Mouse (Mus musculus): ENCODE measurements at regions not wholly inside any gene's neighbourhood (a gene's known extent, or its start where the extent isn't known, plus 50 kb on each side); places are given as distances from the start of the nearest gene placed in this dataset.

DNA sequence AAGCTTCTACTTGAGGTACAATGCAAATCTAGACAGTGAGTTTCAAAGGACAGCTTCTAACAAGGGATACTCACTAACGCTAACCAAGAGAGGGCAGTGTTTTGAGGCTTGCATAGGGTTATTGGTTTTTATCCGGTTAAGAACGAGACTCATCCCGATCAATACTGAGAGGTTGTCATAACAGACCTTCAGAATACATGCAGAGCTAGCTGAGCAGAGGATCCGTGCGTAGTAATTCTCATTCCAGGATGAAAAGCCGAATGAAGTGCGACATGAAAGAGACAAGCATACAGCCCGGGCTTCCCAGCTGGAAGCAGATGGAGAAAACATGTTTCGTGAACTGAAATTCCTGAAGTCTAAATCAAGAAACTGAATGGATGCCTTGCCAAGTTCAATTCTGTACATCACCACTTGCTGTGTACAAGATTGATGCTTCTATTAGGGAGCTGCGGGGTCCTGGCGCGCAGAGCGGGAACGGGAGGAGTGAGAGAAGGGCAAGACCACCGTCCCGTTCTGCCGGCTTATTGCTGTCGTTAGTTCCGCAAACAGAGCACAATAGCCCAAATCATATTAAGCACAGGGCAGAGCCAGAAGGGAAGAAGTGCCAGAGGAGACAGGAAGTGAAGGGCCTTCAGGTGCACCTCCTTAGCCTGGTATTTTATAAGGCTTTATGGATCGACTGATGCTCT is 65.4 kb upstream of the Tes start:
- Histone ChIP-seq H3K9me3 (ENCODE audit: control insufficient read depth, low read length) (no peaks in the 10 kb centered on the region), H3K4me2 (ENCODE audit: low read depth, low read length, severe bottlenecking) (no peak overlapping the region), H3K4me3 (ENCODE audit: low read depth, low read length) (no peak overlapping the region), H3K27me3 (ENCODE audit: control insufficient read depth, insufficient read depth, low read length) (no peaks in the 10 kb centered on the region), H3K36me3 (ENCODE audit: control insufficient read depth, insufficient read depth, low read length) (no peaks in the 10 kb centered on the region), H3K4me1 (replicated peaks; ENCODE audit: control insufficient read depth, insufficient read depth, low read length) (peaks cover 5% of the 10 kb centered on the region; the same call in 1 of the 2 replicates), H3K27ac (ENCODE audit: low read depth, low read length) (no peak overlapping the region), H3K9ac (ENCODE audit: low read length) (no peak overlapping the region)
- 76% methylated on average over 21 of the region's 21 CpGs for WGBS
- no peak for DNase-seq (ENCODE audit: low spot score)
- ATAC-seq (replicated peaks; ENCODE audit: low FRiP score): no peak

DNA sequence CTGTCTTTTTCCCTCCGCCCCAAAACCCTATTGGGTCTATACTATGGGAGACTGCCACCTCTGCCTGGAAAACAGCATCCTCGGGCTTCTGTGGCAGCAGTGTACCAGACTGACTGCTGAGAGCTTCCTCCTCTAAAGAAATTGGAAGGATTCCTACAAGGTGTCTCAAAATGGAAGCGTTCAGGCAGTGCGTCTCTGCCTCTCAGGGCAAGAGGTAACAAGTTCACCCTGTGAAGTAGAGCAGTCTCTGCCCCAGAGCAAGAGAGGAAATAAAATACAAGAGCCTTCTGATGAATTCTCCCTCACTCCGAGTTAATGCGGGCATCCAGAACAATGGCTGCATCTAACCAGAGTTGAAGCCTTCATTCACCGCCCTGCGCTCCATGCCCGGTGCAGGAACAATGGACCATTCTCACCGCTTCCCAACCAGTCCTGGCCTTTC is 69.4 kb upstream of the Tes start:
- H3K4me3 ChIP-seq (ENCODE audit: low read depth, low read length): peak overlapping the region; percentile 16

DNA sequence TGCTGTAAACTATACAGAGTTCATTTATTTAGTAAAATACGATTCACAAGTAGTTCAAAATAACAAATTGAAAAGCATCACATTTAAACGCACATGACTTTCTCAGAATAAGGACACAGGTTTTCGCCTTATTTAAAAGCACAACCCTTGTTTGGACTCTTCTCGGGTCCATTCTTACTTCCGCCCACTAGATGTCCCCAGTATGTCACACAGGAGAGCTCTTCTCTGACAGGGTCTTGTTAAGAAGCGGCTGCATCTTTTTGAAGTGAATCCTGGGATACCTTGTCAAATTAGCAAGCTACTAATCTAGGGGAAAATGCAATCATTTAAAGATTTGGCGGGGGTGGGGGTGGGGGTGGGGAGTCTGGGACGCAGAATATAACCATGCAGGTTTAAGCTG is 70.2 kb upstream of the Tes start:
- no peaks in the 10 kb centered on the region for H3K36me3 ChIP-seq (ENCODE audit: control insufficient read depth, insufficient read depth, low read length)
- H3K4me3 ChIP-seq (ENCODE audit: low read depth, low read length): no peak overlapping the region
- H3K27ac ChIP-seq (ENCODE audit: low read depth, low read length): no peak overlapping the region
- peaks cover 5% of the 10 kb centered on the region; the same call in 1 of the 2 replicates for H3K4me1 ChIP-seq (replicated peaks; ENCODE audit: control insufficient read depth, insufficient read depth, low read length)
- H3K27me3 ChIP-seq (ENCODE audit: control insufficient read depth, insufficient read depth, low read length): peaks cover 8% of the 10 kb centered on the region; the same call in 1 of the 2 replicates
- peak overlapping the region; percentile 35; the same call in 1 of the 2 replicates for H3K4me2 ChIP-seq (ENCODE audit: low read depth, low read length, severe bottlenecking)
- H3K9me3 ChIP-seq (ENCODE audit: control insufficient read depth, low read length): no peaks in the 10 kb centered on the region
- DNase-seq (ENCODE audit: low spot score): peak; percentile 55
- no peak overlapping the region for H3K9ac ChIP-seq (ENCODE audit: low read length)
- WGBS: 7% methylated on average over 8 of the region's 8 CpGs
- ATAC-seq (replicated peaks; ENCODE audit: low FRiP score): peak; percentile 74

More for the DNA sequence above, 69.4 kb upstream of the Tes start:
- DNase-seq (ENCODE audit: low spot score): peak; percentile 64
- 5% methylated on average over 10 of the region's 10 CpGs for WGBS
- peak; percentile 53 for ATAC-seq (replicated peaks; ENCODE audit: low FRiP score)
- Histone ChIP-seq H3K4me1 (replicated peaks; ENCODE audit: control insufficient read depth, insufficient read depth, low read length) (peaks cover 5% of the 10 kb centered on the region; the same call in 1 of the 2 replicates), H3K27ac (ENCODE audit: low read depth, low read length) (no peak overlapping the region), H3K36me3 (ENCODE audit: control insufficient read depth, insufficient read depth, low read length) (no peaks in the 10 kb centered on the region), H3K9me3 (ENCODE audit: control insufficient read depth, low read length) (no peaks in the 10 kb centered on the region), H3K9ac (ENCODE audit: low read length) (peak overlapping the region; percentile 53), H3K27me3 (ENCODE audit: control insufficient read depth, insufficient read depth, low read length) (peaks cover 8% of the 10 kb centered on the region; the same call in 1 of the 2 replicates), H3K4me2 (ENCODE audit: low read depth, low read length, severe bottlenecking) (peak overlapping the region; percentile 51)

DNA sequence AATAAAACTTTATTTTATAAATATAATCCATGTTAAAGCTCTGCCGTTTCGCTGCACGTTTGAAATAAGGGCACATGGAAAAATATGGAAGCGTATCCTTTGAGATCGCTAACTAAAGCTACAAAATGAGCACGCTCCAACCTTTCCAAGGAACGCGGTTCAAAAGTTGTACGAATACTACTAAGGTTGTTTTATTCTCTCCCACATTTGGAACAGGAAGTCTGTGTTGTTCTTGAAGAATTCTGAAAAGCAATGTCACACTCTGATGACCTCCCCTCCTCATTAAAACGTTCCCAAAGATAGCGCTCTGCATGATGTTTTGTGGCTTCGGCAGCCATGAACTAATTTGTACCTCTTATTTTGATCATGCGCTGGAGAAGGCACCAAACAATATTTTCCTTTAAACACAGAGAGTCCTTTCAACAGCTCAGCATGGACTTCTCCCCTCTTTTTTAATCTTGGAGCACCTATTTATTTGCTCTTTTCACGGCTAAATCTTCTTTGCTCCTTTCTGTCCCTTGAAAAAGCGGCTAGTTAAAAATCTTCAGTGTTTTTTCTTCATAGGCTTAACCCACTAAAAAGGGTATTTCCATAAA is 72.9 kb upstream of the Tes start:
- Histone ChIP-seq H3K27me3 (ENCODE audit: control insufficient read depth, insufficient read depth, low read length) (peaks cover 8% of the 10 kb centered on the region; the same call in 1 of the 2 replicates), H3K36me3 (ENCODE audit: control insufficient read depth, insufficient read depth, low read length) (no peaks in the 10 kb centered on the region), H3K4me3 (ENCODE audit: low read depth, low read length) (no peak overlapping the region), H3K4me2 (ENCODE audit: low read depth, low read length, severe bottlenecking) (peak overlapping the region; percentile 21; the same call in 1 of the 2 replicates), H3K27ac (ENCODE audit: low read depth, low read length) (no peak overlapping the region), H3K9me3 (ENCODE audit: control insufficient read depth, low read length) (no peaks in the 10 kb centered on the region), H3K9ac (ENCODE audit: low read length) (no peak overlapping the region), H3K4me1 (replicated peaks; ENCODE audit: control insufficient read depth, insufficient read depth, low read length) (peaks cover 5% of the 10 kb centered on the region; the same call in 1 of the 2 replicates)
- WGBS: 35% methylated on average over 15 of the region's 15 CpGs
- ATAC-seq (replicated peaks; ENCODE audit: low FRiP score) (peak; percentile 37; the same call in 1 of the 2 replicates), DNase-seq (ENCODE audit: low spot score) (no peak)

DNA sequence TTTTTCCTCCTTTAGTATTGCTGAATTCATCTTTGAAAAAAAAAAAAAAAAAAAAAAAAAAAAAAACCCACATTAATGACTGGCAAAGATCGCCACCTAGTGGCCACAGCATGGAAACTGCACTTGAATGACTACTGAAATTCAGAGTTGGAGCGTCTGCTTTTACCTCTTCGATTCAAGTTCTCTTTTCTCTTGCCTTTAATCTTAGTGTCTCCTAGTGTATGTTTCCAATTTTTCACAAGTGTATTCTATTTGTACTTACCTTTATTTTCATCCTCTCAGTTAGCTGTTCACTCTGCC is 79.9 kb upstream of the Tfec start:
- ATAC-seq (replicated peaks; ENCODE audit: low FRiP score) (no peak), DNase-seq (ENCODE audit: low spot score) (peak; percentile 64)
- WGBS: 31% methylated on average over 3 of the region's 3 CpGs
- Histone ChIP-seq H3K4me1 (replicated peaks; ENCODE audit: control insufficient read depth, insufficient read depth, low read length) (no peaks in the 10 kb centered on the region; the same call in 1 of the 2 replicates), H3K36me3 (ENCODE audit: control insufficient read depth, insufficient read depth, low read length) (no peaks in the 10 kb centered on the region), H3K27me3 (ENCODE audit: control insufficient read depth, insufficient read depth, low read length) (no peaks in the 10 kb centered on the region), H3K9me3 (ENCODE audit: control insufficient read depth, low read length) (no peaks in the 10 kb centered on the region), H3K4me2 (ENCODE audit: low read depth, low read length, severe bottlenecking) (no peak overlapping the region), H3K27ac (ENCODE audit: low read depth, low read length) (no peak overlapping the region), H3K4me3 (ENCODE audit: low read depth, low read length) (no peak overlapping the region), H3K9ac (ENCODE audit: low read length) (no peak overlapping the region)

DNA sequence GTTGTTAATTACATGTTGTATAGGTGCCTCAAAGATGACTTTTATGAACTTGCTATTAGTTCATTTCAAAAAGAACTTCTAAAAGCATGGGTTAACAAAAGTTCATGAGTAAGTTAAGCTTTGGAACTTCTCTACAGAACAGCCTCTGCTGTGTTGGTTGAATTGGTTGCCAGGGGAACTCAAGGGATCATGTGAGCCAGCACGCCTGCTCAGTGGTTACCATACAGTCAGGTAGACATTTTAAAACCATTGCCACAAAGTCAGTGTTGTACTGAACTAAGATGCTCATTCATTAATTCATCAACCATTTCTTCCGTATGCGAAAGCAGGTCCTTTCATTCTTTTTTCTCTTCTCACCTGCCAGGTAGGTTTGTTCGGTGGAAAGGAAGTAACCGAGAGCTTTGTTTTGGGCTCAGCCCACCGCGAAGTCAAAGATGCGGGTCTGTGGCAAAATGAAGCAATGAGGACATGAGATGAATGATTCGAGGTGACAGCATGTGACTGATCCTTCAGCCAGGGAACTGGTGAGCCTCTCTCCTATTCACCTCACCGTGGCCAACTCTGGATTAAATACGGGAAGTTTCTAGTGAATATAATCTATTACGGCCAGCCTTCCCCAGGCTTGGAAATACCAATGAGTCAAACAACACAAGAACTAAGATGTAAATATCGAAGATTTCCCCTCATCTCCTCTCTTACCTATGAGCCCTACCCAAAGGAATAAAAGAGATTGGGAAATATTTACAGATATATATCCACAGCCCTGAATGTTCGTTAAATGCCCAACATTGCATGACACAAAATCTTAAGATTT is 79.4 kb upstream of the Tfec start:
- Histone ChIP-seq H3K9me3 (ENCODE audit: control insufficient read depth, low read length) (no peaks in the 10 kb centered on the region), H3K4me2 (ENCODE audit: low read depth, low read length, severe bottlenecking) (no peak overlapping the region), H3K27ac (ENCODE audit: low read depth, low read length) (no peak overlapping the region), H3K36me3 (ENCODE audit: control insufficient read depth, insufficient read depth, low read length) (no peaks in the 10 kb centered on the region), H3K9ac (ENCODE audit: low read length) (no peak overlapping the region), H3K27me3 (ENCODE audit: control insufficient read depth, insufficient read depth, low read length) (no peaks in the 10 kb centered on the region), H3K4me1 (replicated peaks; ENCODE audit: control insufficient read depth, insufficient read depth, low read length) (no peaks in the 10 kb centered on the region; the same call in 1 of the 2 replicates), H3K4me3 (ENCODE audit: low read depth, low read length) (no peak overlapping the region)
- 71% methylated on average over 14 of the region's 14 CpGs for WGBS
- DNase-seq (ENCODE audit: low spot score): no peak
- ATAC-seq (replicated peaks; ENCODE audit: low FRiP score): peak; percentile 44; the same call in 1 of the 2 replicates

DNA sequence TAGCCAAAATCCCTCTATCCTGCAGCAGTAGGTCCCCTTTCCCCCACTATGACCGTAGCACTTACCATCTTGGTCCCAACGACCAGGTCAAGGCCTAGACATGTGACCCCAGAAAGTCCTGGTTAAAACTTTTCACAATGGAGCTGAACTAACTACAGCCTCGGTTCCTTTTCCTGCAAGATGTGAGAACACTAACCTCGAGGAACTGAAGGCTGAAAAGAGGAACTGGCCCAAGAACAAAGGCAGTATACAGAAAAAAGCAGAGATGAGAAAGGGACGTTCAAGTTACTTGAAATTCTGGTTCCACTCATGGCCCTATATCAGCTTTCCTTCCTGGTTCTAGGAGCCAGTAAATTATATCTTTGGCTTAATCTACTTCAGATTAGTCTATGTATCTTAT is 67.4 kb upstream of the Tfec start:
- no peak for DNase-seq (ENCODE audit: low spot score)
- 78% methylated on average over 5 of the region's 5 CpGs for WGBS
- H3K27ac ChIP-seq (ENCODE audit: low read depth, low read length): no peak overlapping the region

DNA sequence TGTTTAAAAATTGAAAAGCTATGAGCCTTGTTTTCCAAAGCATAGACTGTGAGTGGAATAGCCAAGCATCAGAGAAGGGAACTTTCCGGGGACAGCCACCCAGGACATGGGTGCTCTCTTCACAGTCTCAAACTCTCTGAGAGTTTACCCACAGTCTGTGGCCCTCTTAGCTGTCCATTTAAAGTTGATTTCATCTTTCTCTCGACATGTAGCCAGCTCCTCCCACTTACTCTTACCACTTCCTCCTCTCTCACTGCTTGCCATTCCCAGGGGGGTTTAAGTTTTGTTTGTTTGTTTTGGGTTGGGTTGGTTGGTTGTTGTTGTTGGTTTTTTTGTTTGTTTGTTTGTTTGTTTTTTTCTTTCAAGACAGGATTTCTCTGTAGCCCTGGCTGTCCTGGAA is 66.1 kb upstream of the Tfec start:
- Histone ChIP-seq H3K27ac (ENCODE audit: low read depth, low read length) (no peak overlapping the region), H3K4me1 (replicated peaks; ENCODE audit: control insufficient read depth, insufficient read depth, low read length) (no peaks in the 10 kb centered on the region)
- 84% methylated on average over 2 of the region's 2 CpGs for WGBS

More for the DNA sequence above, 67.4 kb upstream of the Tfec start:
- Histone ChIP-seq H3K36me3 (ENCODE audit: control insufficient read depth, insufficient read depth, low read length) (no peaks in the 10 kb centered on the region), H3K27me3 (ENCODE audit: control insufficient read depth, insufficient read depth, low read length) (no peaks in the 10 kb centered on the region), H3K9ac (ENCODE audit: low read length) (no peak overlapping the region), H3K4me3 (ENCODE audit: low read depth, low read length) (no peak overlapping the region), H3K4me1 (replicated peaks; ENCODE audit: control insufficient read depth, insufficient read depth, low read length) (no peaks in the 10 kb centered on the region), H3K9me3 (ENCODE audit: control insufficient read depth, low read length) (no peaks in the 10 kb centered on the region), H3K4me2 (ENCODE audit: low read depth, low read length, severe bottlenecking) (no peak overlapping the region)
- no peak for ATAC-seq (replicated peaks; ENCODE audit: low FRiP score)

More for the DNA sequence above, 66.1 kb upstream of the Tfec start:
- ATAC-seq (replicated peaks; ENCODE audit: low FRiP score) (no peak), DNase-seq (ENCODE audit: low spot score) (no peak)
- Histone ChIP-seq H3K4me2 (ENCODE audit: low read depth, low read length, severe bottlenecking) (no peak overlapping the region), H3K27me3 (ENCODE audit: control insufficient read depth, insufficient read depth, low read length) (no peaks in the 10 kb centered on the region), H3K9ac (ENCODE audit: low read length) (no peak overlapping the region), H3K36me3 (ENCODE audit: control insufficient read depth, insufficient read depth, low read length) (no peaks in the 10 kb centered on the region), H3K4me3 (ENCODE audit: low read depth, low read length) (no peak overlapping the region), H3K9me3 (ENCODE audit: control insufficient read depth, low read length) (no peaks in the 10 kb centered on the region)

All from forebrain, embryonic 11.5 days (tissue).